Mouse (Mus musculus) testis, postnatal 14 days (tissue): ENCODE results near the gene Aplf.

ENCODE experiments used
- DNase-seq: peaks from one replicate; pipeline ENCODE4 v3.0.0; 2021; ENCODE audit warnings: low spot score

Aplf gene

GRCm38 (mm10) chr6:87623151-87623550, 48.8 kb downstream of the Aplf start:
- no peak for DNase-seq

GRCm38 (mm10) chr6:87621281-87621680, 50.7 kb downstream of the Aplf start:
- DNase-seq = peak; percentile 43

GRCm38 (mm10) chr6:87618021-87618420, 54.0 kb downstream of the Aplf start:
- DNase-seq = no peak

GRCm38 (mm10) chr6:87615696-87616083, 56.3 kb downstream of the Aplf start:
- no peak for DNase-seq

GRCm38 (mm10) chr6:87614794-87615695, 56.9 kb downstream of the Aplf start:
- DNase-seq = peak; percentile 49

- DNase-seq = peak; percentile 45
Measured at GRCm38 (mm10) chr6:87599825-87600224, 72.2 kb downstream of the Aplf start.

- no peak for DNase-seq
Measured at GRCm38 (mm10) chr6:87597116-87597833, 74.7 kb downstream of the Aplf start.

- no peak for DNase-seq
Measured at GRCm38 (mm10) chr6:87594188-87594587, 77.8 kb downstream of the Aplf start.

GRCm38 (mm10) chr6:87590394-87591281, 81.4 kb downstream of the Aplf start, which contains the start of gene Prokr1:
Gene Prokr1 (minus strand): TSS chr6:87590743.
- peak; percentile 22 for DNase-seq

GRCm38 (mm10) chr6:87589718-87590393, 82.1 kb downstream of the Aplf start:
- no peak for DNase-seq

GRCm38 (mm10) chr6:87583991-87584390, 88.0 kb downstream of the Aplf start:
- no peak for DNase-seq

- no peak for DNase-seq
Measured at GRCm38 (mm10) chr6:87583183-87583611, 88.8 kb downstream of the Aplf start.

- DNase-seq = no peak
Measured at GRCm38 (mm10) chr6:87582456-87582855, 89.5 kb downstream of the Aplf start.

GRCm38 (mm10) chr6:87581581-87581980, 90.4 kb downstream of the Aplf start:
- no peak for DNase-seq

GRCm38 (mm10) chr6:87581071-87581470, 90.9 kb downstream of the Aplf start:
- no peak for DNase-seq
